Comparison of ENCODE assay signal across 14 mouse cellular contexts in the genomic region with DNA sequence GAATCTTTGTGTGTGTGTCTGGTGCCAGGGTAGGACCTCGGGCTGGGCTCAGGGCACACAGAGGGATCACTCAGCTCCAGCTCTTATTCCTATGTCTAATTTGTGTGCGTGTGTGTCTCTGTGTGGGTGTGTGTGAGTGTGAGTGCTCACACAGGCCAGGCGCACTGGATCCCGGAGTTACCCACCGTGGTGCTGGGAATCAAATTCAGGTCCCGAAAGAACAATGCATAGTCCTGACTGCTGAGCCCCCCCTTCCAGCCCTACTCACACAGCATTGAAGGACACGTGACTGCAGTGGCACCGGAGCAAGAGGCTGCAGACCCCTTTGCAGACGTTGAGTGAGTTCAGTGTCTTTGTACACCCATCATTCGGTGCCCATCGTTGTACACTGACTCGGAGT. TPM values are rescaled to one million over a fixed set of nuclear protein-coding genes. Genes with fewer than 3 reads are reported as not detected.
A peak's percentile ranks its signal among the peaks of the same experiment; 100 is the strongest.
DNase-seq lines count a peak whose midpoint lies in the region; ATAC-seq and TF ChIP-seq lines count a peak whose summit lies in the region.
"Had no signal": no experiment of that assay in that cellular context is flagged by ENCODE, and none has a peak within 500 bp of the region (broad histone marks: within the 10 kb centered on the region; RNA-seq: fewer than 3 reads in every experiment).

No protein-coding gene starts in this region.

- peaks cover 61 to 87% of the 10 kb centered on the region in 2 experiments for H3K4me1 ChIP-seq in heart, embryonic 14.5 days (ENCODE audit: control insufficient read depth in 2 of 2, insufficient read depth in 2 of 2, low read length in 2 of 2)
- peaks cover 51% of the 10 kb centered on the region for H3K4me1 ChIP-seq in lung, embryonic 14.5 days (ENCODE audit: insufficient read depth)
- H3K4me1 ChIP-seq in embryonic facial prominence, embryonic 14.5 days (ENCODE audit: control insufficient read depth, insufficient read depth, low read length), result peaks cover 55% of the 10 kb centered on the region
- H3K4me1 ChIP-seq in limb, embryonic 13.5 days, result peaks cover 58% of the 10 kb centered on the region

- peaks cover 14% of the 10 kb centered on the region for H3K36me3 ChIP-seq in heart, embryonic 14.5 days (ENCODE audit: control insufficient read depth, insufficient read depth, low read length)
- 0 out of 2 replicates have a peak, but pooled peaks cover 7% of the 10 kb centered on the region for H3K36me3 ChIP-seq in lung, embryonic 14.5 days (ENCODE audit: insufficient read depth)
- H3K36me3 ChIP-seq in embryonic facial prominence, embryonic 14.5 days (ENCODE audit: control insufficient read depth, insufficient read depth, low read length), result peaks cover 10% of the 10 kb centered on the region
- H3K36me3 ChIP-seq in limb, embryonic 13.5 days, result peaks cover 23% of the 10 kb centered on the region
- H3K36me3 ChIP-seq: hindbrain, embryonic 15.5 days had no signal

- H3K9me3 ChIP-seq in heart, embryonic 14.5 days (ENCODE audit: control insufficient read depth, low read length), result no peaks in the 10 kb centered on the region
- no peaks in the 10 kb centered on the region for H3K9me3 ChIP-seq in lung, embryonic 14.5 days (ENCODE audit: low read depth, low read length)
- H3K9me3 ChIP-seq in embryonic facial prominence, embryonic 14.5 days (ENCODE audit: control insufficient read depth, low read length), result no peaks in the 10 kb centered on the region
- H3K9me3 ChIP-seq in limb, embryonic 13.5 days, result no peaks in the 10 kb centered on the region
- H3K9me3 ChIP-seq: hindbrain, embryonic 15.5 days; liver, embryonic 13.5 days had no signal

- WGBS in heart, embryonic 14.5 days, result 88% methylated on average over 12 of the region's 12 CpGs
- 87% methylated on average over 12 of the region's 12 CpGs for WGBS in lung, embryonic 14.5 days
- WGBS in embryonic facial prominence, embryonic 14.5 days, result 94% methylated on average over 12 of the region's 12 CpGs
- WGBS in limb, embryonic 13.5 days, result 95% methylated on average over 12 of the region's 12 CpGs

- peak overlapping the region; percentile 91 to 97 for H3K27ac ChIP-seq in heart, embryonic 14.5 days (replicated peaks in 1 of 2; ENCODE audit: control insufficient read depth in 1 of 2, insufficient read depth in 1 of 2, low read depth in 2 of 2, low read length in 2 of 2)
- H3K27ac ChIP-seq in lung, embryonic 14.5 days (ENCODE audit: low read depth), result peak overlapping the region; percentile 92; the same call in 1 of the 2 replicates
- H3K27ac ChIP-seq in embryonic facial prominence, embryonic 14.5 days (replicated peaks; ENCODE audit: low read depth, low read length), result no peak overlapping the region
- no peak overlapping the region for H3K27ac ChIP-seq in limb, embryonic 13.5 days
- H3K27ac ChIP-seq: forebrain, embryonic 12.5 days; liver, embryonic 13.5 days had no signal

- H3K4me3 ChIP-seq in heart, embryonic 14.5 days (ENCODE audit: control insufficient read depth in 1 of 2, insufficient read depth in 1 of 2, low read depth in 1 of 2, low read length in 2 of 2), result peak overlapping the region in 1 of 2 experiments; percentile 48; a peak in 2 of 4 replicates
- no peak overlapping the region for H3K4me3 ChIP-seq in lung, embryonic 14.5 days (ENCODE audit: low read depth, low read length)
- no peak overlapping the region for H3K4me3 ChIP-seq in embryonic facial prominence, embryonic 14.5 days (ENCODE audit: low read depth, low read length)
- H3K4me3 ChIP-seq in limb, embryonic 13.5 days, result no peak overlapping the region
- H3K4me3 ChIP-seq: forebrain, embryonic 12.5 days; hindbrain, embryonic 15.5 days; megakaryocyte, embryonic 14.5 days had no signal

- no peaks in the 10 kb centered on the region for H3K27me3 ChIP-seq in heart, embryonic 14.5 days (ENCODE audit: control insufficient read depth, insufficient read depth, low read length)
- H3K27me3 ChIP-seq in lung, embryonic 14.5 days (ENCODE audit: insufficient read depth, low read length), result no peaks in the 10 kb centered on the region
- H3K27me3 ChIP-seq in embryonic facial prominence, embryonic 14.5 days (replicated peaks; ENCODE audit: control insufficient read depth, insufficient read depth, low read length), result no peaks in the 10 kb centered on the region
- H3K27me3 ChIP-seq in limb, embryonic 13.5 days, result no peaks in the 10 kb centered on the region
- H3K27me3 ChIP-seq: forebrain, embryonic 12.5 days; hindbrain, embryonic 15.5 days; liver, embryonic 13.5 days; megakaryocyte, embryonic 14.5 days had no signal

- peak overlapping the region; percentile 73 for H3K4me2 ChIP-seq in heart, embryonic 14.5 days (ENCODE audit: low read length)
- peak overlapping the region; percentile 73 for H3K4me2 ChIP-seq in lung, embryonic 14.5 days
- peak overlapping the region; percentile 58; the same call in 1 of the 2 replicates for H3K4me2 ChIP-seq in embryonic facial prominence, embryonic 14.5 days (ENCODE audit: low read depth, low read length)
- peak overlapping the region; percentile 63; the same call in 1 of the 2 replicates for H3K4me2 ChIP-seq in limb, embryonic 13.5 days (replicated peaks)

- no peak for TF ChIP-seq CTCF in lung, embryonic 14.5 days (IDR thresholded peaks at IDR 0.05; ENCODE audit: low read depth)

- H3K9ac ChIP-seq in heart, embryonic 14.5 days (ENCODE audit: low read length), result peak overlapping the region; percentile 80; the same call in 1 of the 2 replicates
- no peak overlapping the region for H3K9ac ChIP-seq in lung, embryonic 14.5 days
- no peak overlapping the region for H3K9ac ChIP-seq in embryonic facial prominence, embryonic 14.5 days (ENCODE audit: low read depth, low read length)
- H3K9ac ChIP-seq in limb, embryonic 13.5 days, result peak overlapping the region; percentile 62; the same call in 1 of the 2 replicates
- H3K9ac ChIP-seq: hindbrain, embryonic 15.5 days; liver, embryonic 13.5 days had no signal

- DNase-seq in heart, adult 18-20 months, result no peak
- DNase-seq in lung, embryonic 14.5 days, result no peak
- no peak for DNase-seq in lung, postnatal 4 days
- DNase-seq in embryonic facial prominence, embryonic 14.5 days (ENCODE audit: low spot score), result no peak
- DNase-seq in ovary, postnatal 10 days (ENCODE audit: low spot score), result no peak
- DNase-seq: cerebellum, adult 18-20 months; liver, embryonic 13.5 days; thymus, postnatal 36 days had no signal

- ATAC-seq in heart, embryonic 14.5 days (ENCODE audit: insufficient number of reproducible peaks, insufficient read depth, low FRiP score, low read depth), result no peak
- ATAC-seq in lung, embryonic 14.5 days (ENCODE audit: insufficient read depth), result no peak
- no peak for ATAC-seq in embryonic facial prominence, embryonic 14.5 days (ENCODE audit: low read depth)
- ATAC-seq in limb, embryonic 13.5 days (ENCODE audit: low FRiP score, low read depth), result no peak
- ATAC-seq: CD4-positive, CD25-positive, alpha-beta regulatory T cell, adult 4 months had no signal

RNA-seq across cellular contexts. Expression of gene Wbp1l, which starts 26.1 kb away (rescaled TPM):
- 48.8 and 49.3 TPM in 2 replicates for polyA plus RNA-seq in heart, embryonic 14.5 days (2014; fragmentation: Nextera tagmentation; extraction: Ambion mirVana)
- total RNA-seq in heart, adult 18-20 months (2021), result 10 to 100 TPM; 46.9 to 60.7 TPM
- 40.8 and 43.1 TPM in 2 replicates for polyA plus RNA-seq in lung, embryonic 14.5 days (2014; fragmentation: Nextera tagmentation; extraction: Ambion mirVana)
- 37.7 and 42.6 TPM in 2 replicates for polyA plus RNA-seq in embryonic facial prominence, embryonic 14.5 days (2014; fragmentation: Nextera tagmentation; extraction: Ambion mirVana)
- polyA plus RNA-seq in limb, embryonic 13.5 days (2015; fragmentation: Nextera tagmentation; extraction: Ambion mirVana), result 47.7 and 49.9 TPM in 2 replicates

RNA-seq across cellular contexts. Expression of gene Cyp17a1, which starts 48.0 kb away (rescaled TPM):
- polyA plus RNA-seq in heart, embryonic 14.5 days (2014; fragmentation: Nextera tagmentation; extraction: Ambion mirVana), result 1.6 and 1.8 TPM in 2 replicates
- not detected for total RNA-seq in heart, adult 18-20 months (2021)
- not detected in 2 replicates for polyA plus RNA-seq in lung, embryonic 14.5 days (2014; fragmentation: Nextera tagmentation; extraction: Ambion mirVana)
- 0.33 and 0.87 TPM in 2 replicates for polyA plus RNA-seq in embryonic facial prominence, embryonic 14.5 days (2014; fragmentation: Nextera tagmentation; extraction: Ambion mirVana)
- polyA plus RNA-seq in limb, embryonic 13.5 days (2015; fragmentation: Nextera tagmentation; extraction: Ambion mirVana), result 0.05 TPM in 1 of 2 replicates, not detected in the other
- polyA plus RNA-seq: CD4-positive, CD25-positive, alpha-beta regulatory T cell, adult 4 months; forebrain, embryonic 12.5 days; hindbrain, embryonic 15.5 days; liver, embryonic 13.5 days had no signal

RNA-seq across cellular contexts. Expression of gene Sfxn2, which starts 51.9 kb away (rescaled TPM):
- 8.0 and 8.8 TPM in 2 replicates for polyA plus RNA-seq in heart, embryonic 14.5 days (2014; fragmentation: Nextera tagmentation; extraction: Ambion mirVana)
- 1 to 10 TPM; 2.0 to 2.8 TPM for total RNA-seq in heart, adult 18-20 months (2021)
- polyA plus RNA-seq in lung, embryonic 14.5 days (2014; fragmentation: Nextera tagmentation; extraction: Ambion mirVana), result 22.2 and 24.9 TPM in 2 replicates
- 16.7 and 19.7 TPM in 2 replicates for polyA plus RNA-seq in embryonic facial prominence, embryonic 14.5 days (2014; fragmentation: Nextera tagmentation; extraction: Ambion mirVana)
- 27.8 and 28.1 TPM in 2 replicates for polyA plus RNA-seq in limb, embryonic 13.5 days (2015; fragmentation: Nextera tagmentation; extraction: Ambion mirVana)

RNA-seq across cellular contexts. Expression of gene Arl3, which starts 52.0 kb away (rescaled TPM):
- 54.4 and 72.5 TPM in 2 replicates for polyA plus RNA-seq in heart, embryonic 14.5 days (2014; fragmentation: Nextera tagmentation; extraction: Ambion mirVana)
- total RNA-seq in heart, adult 18-20 months (2021), result 10 to 100 TPM; 34.6 to 38.1 TPM
- 78.6 and 85.4 TPM in 2 replicates for polyA plus RNA-seq in lung, embryonic 14.5 days (2014; fragmentation: Nextera tagmentation; extraction: Ambion mirVana)
- polyA plus RNA-seq in embryonic facial prominence, embryonic 14.5 days (2014; fragmentation: Nextera tagmentation; extraction: Ambion mirVana), result 83.7 and 94.0 TPM in 2 replicates
- polyA plus RNA-seq in limb, embryonic 13.5 days (2015; fragmentation: Nextera tagmentation; extraction: Ambion mirVana), result 178 and 183 TPM in 2 replicates

Comparison
In these comparisons a context has a peak if more than half of its experiments do, and no peak if none do; other contexts are left out.
1. H3K27ac ChIP-seq: peak in heart, embryonic 14.5 days (2 of 2) and lung, embryonic 14.5 days (single experiment); none in embryonic facial prominence, embryonic 14.5 days (single experiment) and limb, embryonic 13.5 days (single experiment).
2. H3K9ac ChIP-seq: peak in heart, embryonic 14.5 days (single experiment) and limb, embryonic 13.5 days (single experiment); none in lung, embryonic 14.5 days (single experiment) and embryonic facial prominence, embryonic 14.5 days (single experiment).
3. Peak in every context shown above with its lines, with median percentiles within 50 percentile points of each other: H3K4me2 ChIP-seq.